Comparison of ENCODE assay signal across 35 mouse cellular contexts in the genomic region with DNA sequence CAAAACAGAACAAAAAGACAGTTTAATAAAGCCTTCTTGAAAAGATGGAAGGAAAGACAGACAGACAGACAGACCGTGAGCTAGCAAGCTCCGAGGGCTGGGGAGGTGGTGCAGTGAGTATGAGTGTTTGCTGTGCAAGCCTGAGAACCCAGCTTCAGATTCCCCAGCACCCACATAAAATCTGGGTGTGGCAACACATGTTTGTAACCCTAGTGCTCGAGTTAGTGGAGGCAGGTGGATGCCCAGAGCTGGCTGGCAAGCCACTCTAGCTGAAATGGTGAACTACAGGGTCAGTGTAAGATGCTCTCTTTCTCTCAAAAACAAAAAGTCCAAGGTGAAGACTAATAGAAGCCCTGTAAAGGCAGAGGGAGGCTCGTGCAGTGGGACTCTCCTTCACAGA.
"Had no signal": no experiment of that assay in that cellular context is flagged by ENCODE, and none has a peak within 500 bp of the region (broad histone marks: within the 10 kb centered on the region; RNA-seq: fewer than 3 reads in every experiment).

No protein-coding gene starts in this region.

- H3K9me3 ChIP-seq: heart, embryonic 10.5 days; heart, embryonic 12.5 days; heart, embryonic 13.5 days; heart, embryonic 15.5 days; hindbrain, embryonic 10.5 days; hindbrain, embryonic 12.5 days; hindbrain, embryonic 13.5 days; hindbrain, embryonic 15.5 days; intestine, embryonic 15.5 days; kidney, embryonic 15.5 days had no signal

- H3K27me3 ChIP-seq: heart, embryonic 12.5 days; heart, embryonic 13.5 days; heart, embryonic 15.5 days; hindbrain, embryonic 12.5 days; hindbrain, embryonic 13.5 days; hindbrain, embryonic 15.5 days; intestine, embryonic 15.5 days; kidney, embryonic 15.5 days had no signal

- H3K27ac ChIP-seq: heart, adult 2 months; heart, embryonic 10.5 days; heart, embryonic 13.5 days; heart, embryonic 15.5 days; hindbrain, embryonic 10.5 days; hindbrain, embryonic 12.5 days; hindbrain, embryonic 13.5 days; hindbrain, embryonic 14.5 days; hindbrain, embryonic 15.5 days; hindbrain, postnatal 0 days; intestine, embryonic 15.5 days; kidney, embryonic 15.5 days; kidney, postnatal 0 days; layer of hippocampus, adult 2 months had no signal

- DNase-seq: heart, adult 2 months; heart, postnatal 10 days; heart, postnatal 14 days; heart, postnatal 36 days; heart, postnatal 4 days; kidney, adult 11 months; kidney, adult 18-20 months; kidney, adult 2 months; kidney, adult 8-10 months; kidney, adult 9 months; kidney, postnatal 10 days; kidney, postnatal 14 days; kidney, postnatal 25 days; kidney, postnatal 36 days; kidney, postnatal 4 days; layer of hippocampus, adult 9-11 months had no signal

- H3K4me3 ChIP-seq: heart, adult 2 months; heart, embryonic 10.5 days; heart, embryonic 12.5 days; heart, embryonic 13.5 days; heart, embryonic 15.5 days; hindbrain, embryonic 10.5 days; hindbrain, embryonic 12.5 days; hindbrain, embryonic 13.5 days; hindbrain, embryonic 15.5 days; intestine, embryonic 15.5 days; kidney, embryonic 15.5 days; layer of hippocampus, adult 2 months had no signal

- ATAC-seq: hindbrain, embryonic 16.5 days; hindbrain, postnatal 0 days; inflammation-experienced regulatory T-cells, adult 6 months; intestine, embryonic 15.5 days; intestine, embryonic 16.5 days; intestine, postnatal 0 days had no signal

- H3K36me3 ChIP-seq: heart, embryonic 10.5 days; heart, embryonic 12.5 days; heart, embryonic 13.5 days; heart, embryonic 15.5 days; hindbrain, embryonic 10.5 days; hindbrain, embryonic 12.5 days; hindbrain, embryonic 13.5 days; hindbrain, embryonic 15.5 days; intestine, embryonic 15.5 days; kidney, embryonic 15.5 days had no signal

- H3K4me2 ChIP-seq: heart, embryonic 11.5 days; heart, embryonic 12.5 days; heart, embryonic 13.5 days; heart, embryonic 15.5 days; hindbrain, embryonic 12.5 days; hindbrain, embryonic 13.5 days; hindbrain, embryonic 14.5 days; hindbrain, embryonic 15.5 days; intestine, embryonic 15.5 days; kidney, embryonic 15.5 days had no signal

- H3K9ac ChIP-seq: heart, embryonic 12.5 days; heart, embryonic 13.5 days; heart, embryonic 15.5 days; hindbrain, embryonic 12.5 days; hindbrain, embryonic 13.5 days; hindbrain, embryonic 14.5 days; hindbrain, embryonic 15.5 days; intestine, embryonic 15.5 days; kidney, embryonic 15.5 days had no signal
